Mouse (Mus musculus): ENCODE data around the gene Trip10. TPM values are rescaled to one million over a fixed set of nuclear protein-coding genes. Genes with fewer than 3 reads are reported as not detected.

The Trip10 gene
- polyA plus RNA-seq, 1 experiment: 15.4 TPM

DNA sequence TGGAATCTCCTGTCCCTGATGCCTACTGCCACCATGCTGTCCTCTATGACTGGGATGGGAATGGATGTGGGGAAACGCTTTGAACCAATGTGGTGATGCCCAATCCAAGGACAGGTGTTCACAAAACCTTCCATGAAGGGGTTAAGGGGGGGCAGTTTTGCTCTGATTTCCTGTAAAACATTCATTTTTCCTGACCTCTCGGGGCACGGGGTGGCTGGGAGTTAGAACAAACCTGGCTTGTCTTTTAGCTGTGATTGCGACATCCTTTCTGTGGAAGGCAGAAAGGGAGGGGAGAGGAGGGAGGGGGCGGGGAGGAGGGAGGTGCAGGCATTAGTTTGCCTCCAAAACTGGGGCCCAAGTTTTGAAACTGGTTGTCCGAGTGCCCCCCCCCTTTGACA, 18.5 kb upstream of the Trip10 start:
- Histone ChIP-seq H3K4me1 (ENCODE audit: control insufficient read depth, insufficient read depth, low read length) (peaks cover 9% of the 10 kb centered on the region), H3K27ac (ENCODE audit: control insufficient read depth, insufficient read depth, low read depth, low read length, poor library complexity) (peak overlapping the region; percentile 31; the same call in 1 of the 2 replicates), H3K4me3 (replicated peaks; ENCODE audit: control insufficient read depth, low read depth, low read length) (no peak overlapping the region)
- WGBS: 25% methylated on average over 6 of the region's 6 CpGs
- TF ChIP-seq POLR2A (IDR thresholded peaks at IDR 0.05; ENCODE audit: borderline replicate concordance, control insufficient read depth, low read depth, low read length) (no peak), CTCF (IDR thresholded peaks at IDR 0.05; ENCODE audit: control insufficient read depth, insufficient read depth, low read length) (no peak)

DNA sequence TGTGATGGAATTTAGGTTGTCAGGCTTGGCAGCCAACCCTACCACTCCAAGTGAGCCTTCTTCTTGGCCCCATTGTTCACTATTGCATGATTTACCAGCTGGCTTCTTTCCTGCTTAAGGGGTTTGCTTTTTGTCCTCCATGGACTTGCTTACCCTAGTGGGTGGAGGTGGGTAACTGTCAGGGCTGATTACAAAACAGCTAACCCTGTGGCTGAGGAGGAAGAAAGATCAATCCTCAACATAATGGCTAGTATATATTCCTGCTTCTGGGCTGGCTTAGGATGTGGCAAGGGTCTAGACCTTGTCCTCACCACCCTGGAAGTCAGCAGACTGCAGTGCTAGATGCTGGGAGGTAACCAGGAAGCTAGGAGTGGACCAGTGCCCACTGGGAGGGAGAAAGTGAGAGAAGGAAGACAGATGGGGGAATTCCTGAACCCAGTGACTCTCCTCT, 17.9 kb upstream of the Trip10 start:
- TF ChIP-seq POLR2A (IDR thresholded peaks at IDR 0.05; ENCODE audit: borderline replicate concordance, control insufficient read depth, low read depth, low read length) (no peak), CTCF (IDR thresholded peaks at IDR 0.05; ENCODE audit: control insufficient read depth, insufficient read depth, low read length) (no peak)

DNA sequence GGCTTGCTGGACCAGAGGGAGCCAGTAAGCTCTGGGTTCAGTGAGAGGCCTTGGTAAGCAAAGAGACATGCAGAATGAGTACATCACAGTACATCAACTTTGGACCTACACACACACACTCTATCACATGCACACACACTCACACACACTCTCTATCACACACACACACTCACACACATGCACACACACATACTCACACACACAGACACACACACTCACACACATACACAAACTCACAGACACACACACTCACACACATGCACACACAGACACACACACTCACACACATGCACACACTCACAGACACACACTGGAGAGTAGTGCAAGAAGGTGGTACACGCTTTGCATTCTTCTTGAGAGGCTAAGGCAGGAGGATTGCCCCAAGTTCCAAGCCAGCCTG, 17.1 kb upstream of the Trip10 start:
- TF ChIP-seq CTCF (IDR thresholded peaks at IDR 0.05; ENCODE audit: control insufficient read depth, insufficient read depth, low read length) (no peak), POLR2A (IDR thresholded peaks at IDR 0.05; ENCODE audit: borderline replicate concordance, control insufficient read depth, low read depth, low read length) (no peak)
- Histone ChIP-seq H3K4me1 (ENCODE audit: control insufficient read depth, insufficient read depth, low read length) (peaks cover 7% of the 10 kb centered on the region), H3K27ac (ENCODE audit: control insufficient read depth, insufficient read depth, low read depth, low read length, poor library complexity) (no peak overlapping the region), H3K4me3 (replicated peaks; ENCODE audit: control insufficient read depth, low read depth, low read length) (no peak overlapping the region)
- whole genome bisulfite sequencing: 85% methylated on average over 1 of the region's 1 CpGs

More for the DNA sequence above, 17.9 kb upstream of the Trip10 start:
- no peak overlapping the region for H3K4me3 ChIP-seq (replicated peaks; ENCODE audit: control insufficient read depth, low read depth, low read length)
- H3K4me1 ChIP-seq (ENCODE audit: control insufficient read depth, insufficient read depth, low read length): peaks cover 9% of the 10 kb centered on the region
- H3K27ac ChIP-seq (ENCODE audit: control insufficient read depth, insufficient read depth, low read depth, low read length, poor library complexity): peak overlapping the region; percentile 7; the same call in 1 of the 2 replicates

DNA sequence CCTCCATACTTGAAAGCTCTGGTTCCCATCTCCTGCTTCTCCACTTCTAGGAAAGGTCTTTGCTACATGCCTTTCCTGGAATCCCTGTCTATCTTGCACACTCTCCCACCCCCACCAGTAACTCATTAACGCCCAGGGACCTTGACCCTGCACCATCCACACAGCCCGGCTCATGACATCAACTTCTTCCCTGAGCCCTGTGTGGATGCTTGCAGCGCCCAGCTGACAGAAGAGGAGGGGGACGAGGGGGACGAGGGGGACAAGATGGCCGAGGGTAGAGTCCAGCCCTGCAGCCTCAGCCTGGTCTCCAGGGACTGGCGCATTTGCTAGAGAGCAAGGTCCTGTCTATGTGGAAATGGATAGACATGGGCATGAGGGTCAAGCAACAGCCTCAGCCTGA, 16.2 kb upstream of the Trip10 start:
- Histone ChIP-seq H3K27ac (ENCODE audit: control insufficient read depth, insufficient read depth, low read depth, low read length, poor library complexity) (no peak overlapping the region), H3K4me1 (ENCODE audit: control insufficient read depth, insufficient read depth, low read length) (peaks cover 7% of the 10 kb centered on the region), H3K4me3 (replicated peaks; ENCODE audit: control insufficient read depth, low read depth, low read length) (no peak overlapping the region)
- TF ChIP-seq CTCF (IDR thresholded peaks at IDR 0.05; ENCODE audit: control insufficient read depth, insufficient read depth, low read length): no peak
- no peak for TF ChIP-seq POLR2A (IDR thresholded peaks at IDR 0.05; ENCODE audit: borderline replicate concordance, control insufficient read depth, low read depth, low read length)
- 63% methylated on average over 7 of the region's 7 CpGs for WGBS

DNA sequence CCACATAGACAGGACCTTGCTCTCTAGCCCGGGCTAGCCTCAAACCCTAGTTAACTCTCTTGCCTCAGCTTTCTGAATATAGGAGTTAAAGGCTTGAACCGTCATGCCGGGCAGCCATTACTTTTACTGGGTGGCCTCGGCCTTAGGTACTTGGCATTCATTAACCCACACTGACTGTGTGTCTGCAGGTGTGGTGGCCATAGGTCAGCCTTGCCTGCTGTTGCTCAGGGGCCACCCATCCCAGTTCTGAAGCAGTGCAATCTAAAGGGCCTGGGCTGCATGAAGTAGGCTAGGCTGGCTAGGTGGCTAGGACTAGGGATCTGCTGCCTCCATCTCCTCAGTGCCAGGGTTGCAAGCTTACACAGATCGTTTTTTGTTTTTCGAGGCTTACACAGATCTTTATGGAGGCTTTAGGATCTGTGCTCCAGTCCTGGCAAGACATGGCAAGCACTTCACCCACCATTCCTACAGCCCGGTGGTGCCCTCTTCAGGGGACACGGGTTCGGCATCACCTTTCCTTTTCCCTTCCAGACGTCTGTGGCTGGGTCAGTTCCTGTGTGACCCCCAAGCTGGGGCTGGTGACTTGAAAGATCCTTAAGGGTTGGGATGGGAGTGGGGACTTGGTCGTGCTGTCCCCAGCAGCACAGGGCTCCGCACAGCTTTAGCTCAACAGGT, 14.9 kb upstream of the Trip10 start:
- H3K4me1 ChIP-seq (ENCODE audit: control insufficient read depth, insufficient read depth, low read length): peaks cover 5% of the 10 kb centered on the region
- no peak overlapping the region for H3K27ac ChIP-seq (ENCODE audit: control insufficient read depth, insufficient read depth, low read depth, low read length, poor library complexity)
- no peak overlapping the region for H3K4me3 ChIP-seq (replicated peaks; ENCODE audit: control insufficient read depth, low read depth, low read length)
- TF ChIP-seq CTCF (IDR thresholded peaks at IDR 0.05; ENCODE audit: control insufficient read depth, insufficient read depth, low read length) (no peak), POLR2A (IDR thresholded peaks at IDR 0.05; ENCODE audit: borderline replicate concordance, control insufficient read depth, low read depth, low read length) (no peak)
- WGBS: 82% methylated on average over 12 of the region's 12 CpGs

DNA sequence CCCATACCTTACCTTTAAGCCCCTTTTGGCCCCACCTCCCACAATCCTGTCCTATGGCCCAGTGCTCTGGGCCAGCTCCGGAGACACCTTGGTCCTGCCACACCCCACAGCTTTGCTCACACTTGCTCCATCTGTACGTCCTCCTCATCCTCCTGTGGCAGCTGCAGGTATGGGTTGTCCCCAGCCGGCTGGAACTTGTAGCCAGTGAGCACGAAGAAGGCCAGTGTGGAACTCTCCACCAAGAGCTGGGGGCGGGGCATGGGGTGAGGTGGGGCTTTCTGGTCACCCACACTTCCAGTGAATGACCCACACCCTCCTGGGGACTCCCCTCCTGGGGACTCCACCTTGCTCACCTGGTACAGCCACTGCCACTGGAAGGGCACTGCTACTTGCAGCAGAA, 13.5 kb upstream of the Trip10 start:
- 85% methylated on average over 5 of the region's 5 CpGs for WGBS
- no peaks in the 10 kb centered on the region; the same call in 1 of the 2 replicates for H3K4me1 ChIP-seq (ENCODE audit: control insufficient read depth, insufficient read depth, low read length)
- TF ChIP-seq POLR2A (IDR thresholded peaks at IDR 0.05; ENCODE audit: borderline replicate concordance, control insufficient read depth, low read depth, low read length) (no peak), CTCF (IDR thresholded peaks at IDR 0.05; ENCODE audit: control insufficient read depth, insufficient read depth, low read length) (no peak)
- no peak overlapping the region for H3K4me3 ChIP-seq (replicated peaks; ENCODE audit: control insufficient read depth, low read depth, low read length)
- no peak overlapping the region for H3K27ac ChIP-seq (ENCODE audit: control insufficient read depth, insufficient read depth, low read depth, low read length, poor library complexity)

DNA sequence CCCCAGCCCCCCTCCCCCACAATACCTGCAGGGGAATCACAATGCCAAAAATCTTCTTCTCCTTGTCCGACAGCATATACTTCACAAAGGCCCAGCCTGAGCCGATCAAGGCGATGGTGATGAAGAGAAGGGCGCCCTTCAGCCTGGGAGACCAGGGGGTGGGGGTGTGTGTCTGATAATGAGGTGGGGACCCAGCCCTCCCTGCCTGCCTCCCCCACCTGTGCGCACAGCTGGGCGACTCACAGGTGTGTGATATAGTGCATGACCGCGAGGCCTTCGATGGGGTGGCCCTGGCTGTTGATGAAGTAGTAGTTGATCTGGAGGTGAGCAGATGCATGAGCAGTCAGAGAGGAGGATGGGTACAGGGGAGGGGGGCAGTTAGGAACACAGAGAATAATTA, 12.1 kb upstream of the Trip10 start:
- Histone ChIP-seq H3K4me1 (ENCODE audit: control insufficient read depth, insufficient read depth, low read length) (no peaks in the 10 kb centered on the region), H3K4me3 (replicated peaks; ENCODE audit: control insufficient read depth, low read depth, low read length) (no peak overlapping the region), H3K27ac (ENCODE audit: control insufficient read depth, insufficient read depth, low read depth, low read length, poor library complexity) (no peak overlapping the region)
- no peak for TF ChIP-seq CTCF (IDR thresholded peaks at IDR 0.05; ENCODE audit: control insufficient read depth, insufficient read depth, low read length)
- no peak for TF ChIP-seq POLR2A (IDR thresholded peaks at IDR 0.05; ENCODE audit: borderline replicate concordance, control insufficient read depth, low read depth, low read length)
- WGBS: 93% methylated on average over 9 of the region's 9 CpGs

DNA sequence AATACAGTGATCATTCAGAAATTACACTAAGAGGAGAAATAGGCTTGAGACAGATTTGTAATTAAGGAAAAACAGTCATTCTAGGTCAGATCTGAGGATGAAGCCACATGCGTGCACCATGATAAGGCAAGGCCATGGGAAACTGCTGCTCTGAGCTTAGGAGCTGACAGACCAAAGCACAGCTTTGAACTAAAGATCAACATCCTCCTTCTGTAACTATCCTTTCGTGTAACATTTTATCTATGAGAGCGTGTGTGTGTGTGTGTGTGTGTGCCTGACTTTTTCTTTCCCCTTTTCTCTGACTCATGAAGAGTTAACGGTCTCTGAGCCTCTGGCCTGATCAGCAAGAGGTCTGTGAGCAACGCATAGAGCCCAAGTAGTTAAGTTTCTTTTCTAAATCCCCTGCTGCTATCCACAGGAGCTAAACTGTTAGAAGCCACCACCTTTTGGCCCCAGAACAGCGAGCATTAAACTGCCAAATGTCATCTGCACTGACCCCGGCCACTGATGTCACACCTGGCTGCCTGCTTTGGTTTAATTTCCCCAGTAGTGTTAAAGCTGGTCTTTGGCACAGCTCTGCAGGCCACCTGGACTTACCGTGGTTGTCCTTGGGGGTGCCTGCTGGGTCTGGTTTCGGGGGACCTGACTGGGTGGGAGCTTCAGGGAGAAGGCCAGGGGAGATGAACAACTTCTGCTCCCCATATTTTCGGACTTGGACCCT, 5.4 kb upstream of the Trip10 start:
- 79% methylated on average over 10 of the region's 10 CpGs for WGBS
- H3K4me3 ChIP-seq (replicated peaks; ENCODE audit: control insufficient read depth, low read depth, low read length): no peak overlapping the region
- no peak overlapping the region for H3K27ac ChIP-seq (ENCODE audit: control insufficient read depth, insufficient read depth, low read depth, low read length, poor library complexity)
- H3K4me1 ChIP-seq (ENCODE audit: control insufficient read depth, insufficient read depth, low read length): peaks cover 4% of the 10 kb centered on the region; the same call in 1 of the 2 replicates
- TF ChIP-seq CTCF (IDR thresholded peaks at IDR 0.05; ENCODE audit: control insufficient read depth, insufficient read depth, low read length): no peak
- TF ChIP-seq POLR2A (IDR thresholded peaks at IDR 0.05; ENCODE audit: borderline replicate concordance, control insufficient read depth, low read depth, low read length): no peak
